Mouse (Mus musculus) thymus, adult 2 months (tissue): ENCODE measurements around the gene Dock8. TPM values are rescaled to one million over a fixed set of nuclear protein-coding genes. Genes with fewer than 3 reads are reported as not detected.

Experiments used
- DNase-seq: peaks from one replicate; pipeline ENCODE4 v3.0.0; 2021
- H3K27ac ChIP-seq: fragments of 200-500 bp; 2 replicates; pipeline ENCODE4 v1.5.1; 2012; ENCODE audit warnings: low read length, control low read depth; ENCODE audit not compliant: control insufficient read depth, insufficient read depth
- H3K27me3 ChIP-seq: fragments of 200-500 bp; 2 replicates; pipeline ENCODE4 v1.6.1; 2012; ENCODE audit warnings: mild to moderate bottlenecking, low read length, moderate library complexity, mixed read lengths; ENCODE audit not compliant: control insufficient read depth, insufficient read depth
- H3K36me3 ChIP-seq: fragments of 200-500 bp; 2 replicates; pipeline ENCODE4 v1.6.1; 2012; ENCODE audit warnings: mild to moderate bottlenecking, low read length, moderate library complexity; ENCODE audit not compliant: control insufficient read depth, insufficient read depth
- H3K4me1 ChIP-seq: fragments of 200-500 bp; replicated peaks from 2 replicates; pipeline ENCODE4 v1.6.1; 2012; ENCODE audit warnings: low read length; ENCODE audit not compliant: control insufficient read depth, insufficient read depth
- H3K4me3 ChIP-seq: fragments of 200-500 bp; 2 replicates; pipeline ENCODE4 v1.5.1; 2012; ENCODE audit warnings: mild to moderate bottlenecking, low read length, control low read depth, moderate library complexity; ENCODE audit not compliant: control insufficient read depth, insufficient read depth
- CTCF ChIP-seq: fragments of 200-500 bp; IDR thresholded peaks from 2 replicates; pipeline ENCODE4 v1.5.1; 2012; ENCODE audit warnings: mild to moderate bottlenecking, control low read depth, low read length, moderate library complexity, borderline replicate concordance; ENCODE audit not compliant: control insufficient read depth, poor library complexity, insufficient read depth; ENCODE audit errors: extremely low read depth
- POLR2A ChIP-seq: fragments of 200-500 bp; IDR thresholded peaks from 2 replicates; pipeline ENCODE4 v1.6.1; 2012; ENCODE audit warnings: mild to moderate bottlenecking, low read length, control low read depth, moderate library complexity; ENCODE audit not compliant: control insufficient read depth, poor library complexity, insufficient read depth; ENCODE audit errors: extremely low read depth
- WGBS: fragments of 180-500 bp; shearing (Covaris S2); methylation state at CpG from one replicate; pipeline ENCODE4 v1.1.7; 2018; 5-methylcytosine and 5-hydroxymethylcytosine counted together
- polyA plus RNA-seq: library from polyadenylated mRNA; depleted of rRNA; stranded (reverse); fragments of >200 nt; gene quantifications from 2 replicates; pipeline ENCODE4 v1.2.3, GENCODE M21; 2012

Dock8 gene
- polyA plus RNA-seq, 1 experiment = 87.3 TPM

DNA sequence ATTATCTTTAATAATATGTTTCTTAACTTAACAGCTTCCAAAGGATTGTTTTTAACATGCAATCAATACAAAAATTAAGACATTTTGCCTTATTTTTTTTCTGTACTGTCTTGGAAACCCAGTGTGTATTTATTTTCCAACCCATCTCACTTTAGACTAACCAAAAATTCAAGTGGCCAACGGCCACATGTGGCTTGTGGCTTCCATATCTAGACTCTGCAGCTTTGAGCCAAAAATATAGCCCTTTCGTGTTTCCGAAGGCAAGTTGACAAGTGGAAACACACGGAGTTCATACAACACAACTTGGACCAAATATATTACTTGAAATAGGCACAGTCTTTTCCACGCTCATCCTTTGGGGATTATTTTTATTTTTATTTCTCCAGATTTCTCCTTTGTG lies 773 bp upstream of the Dock8 start:
- no peak for TF ChIP-seq POLR2A
- no peak for TF ChIP-seq CTCF
- WGBS = 19% methylated on average over 5 of the region's 5 CpGs
- no peak for DNase-seq
- Histone ChIP-seq H3K27me3 (no peaks in the 10 kb centered on the region), H3K4me3 (no peak overlapping the region), H3K27ac (no peak overlapping the region), H3K36me3 (no peaks in the 10 kb centered on the region), H3K4me1 (peaks cover 10% of the 10 kb centered on the region)

DNA sequence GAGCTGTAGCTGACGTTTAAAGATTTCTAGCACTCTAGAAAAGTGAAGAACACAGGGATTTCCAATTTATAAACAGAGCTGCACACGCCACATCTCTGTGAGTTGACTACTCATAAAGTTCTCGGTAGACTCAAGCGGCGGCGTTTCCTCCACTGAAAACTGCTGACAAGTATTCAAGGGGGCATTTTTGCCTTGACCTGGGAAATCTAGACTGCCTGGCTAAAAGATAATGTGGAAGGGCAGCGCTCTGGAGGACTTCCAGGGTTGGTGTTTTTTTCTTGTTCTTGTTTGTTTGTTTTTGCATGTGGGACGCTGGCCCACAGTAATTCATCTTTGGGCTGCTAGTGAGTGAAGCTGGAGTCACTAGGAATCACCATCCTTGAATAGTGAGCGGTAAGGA lies 819 bp downstream of the Dock8 start:
- H3K4me3 ChIP-seq = no peak overlapping the region
- peaks cover 5% of the 10 kb centered on the region for H3K4me1 ChIP-seq
- H3K36me3 ChIP-seq = no peaks in the 10 kb centered on the region
- WGBS = 17% methylated on average over 9 of the region's 9 CpGs
- no peak for DNase-seq
- H3K27me3 ChIP-seq = no peaks in the 10 kb centered on the region
- H3K27ac ChIP-seq = no peak overlapping the region
- TF ChIP-seq POLR2A (no peak), CTCF (no peak)

DNA sequence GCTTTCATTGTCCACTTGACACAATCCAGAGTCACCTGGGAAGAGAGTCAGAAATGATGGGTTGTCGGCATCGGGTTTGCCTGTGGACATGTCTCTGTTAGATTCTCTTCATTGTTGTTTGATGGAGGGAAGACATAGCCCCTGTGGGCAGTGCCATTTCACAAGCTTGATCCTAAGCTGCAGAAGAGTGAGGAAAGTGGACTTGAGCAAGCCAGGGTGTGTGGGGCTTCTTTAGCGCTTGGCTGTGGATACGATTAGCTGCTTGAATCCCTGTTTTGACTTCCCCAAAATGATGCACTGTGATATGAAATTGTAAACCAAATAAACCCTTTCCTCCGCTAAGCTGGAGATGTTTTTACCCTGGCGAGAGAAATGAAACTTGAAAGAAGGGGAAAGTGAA lies 2.7 kb downstream of the Dock8 start:
- Histone ChIP-seq H3K36me3 (no peaks in the 10 kb centered on the region), H3K27me3 (no peaks in the 10 kb centered on the region), H3K4me3 (no peak overlapping the region), H3K4me1 (peaks cover 5% of the 10 kb centered on the region), H3K27ac (no peak overlapping the region)
- DNase-seq = no peak
- TF ChIP-seq CTCF = no peak
- TF ChIP-seq POLR2A = no peak
- WGBS = 65% methylated on average over 6 of the region's 6 CpGs

DNA sequence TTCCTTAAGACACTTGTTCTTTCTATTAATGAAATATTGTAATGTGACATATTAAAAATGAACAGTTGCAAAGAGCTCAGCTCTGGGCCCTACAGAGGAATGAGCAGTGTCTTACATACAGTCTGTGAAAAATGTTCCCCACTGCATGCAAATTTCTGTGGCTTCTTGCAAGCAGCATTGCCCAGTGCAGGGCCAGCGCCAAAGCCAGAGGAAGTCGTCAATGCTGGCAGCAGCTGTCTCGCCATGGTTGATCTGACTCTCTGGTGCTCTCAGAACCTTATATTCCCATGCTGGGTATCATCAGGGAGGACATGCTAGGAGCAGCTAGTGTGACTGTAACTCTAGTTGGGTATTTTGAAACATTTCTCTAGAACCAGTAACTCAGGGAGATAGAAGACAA lies 3.5 kb downstream of the Dock8 start:
- Histone ChIP-seq H3K27me3 (no peaks in the 10 kb centered on the region), H3K27ac (no peak overlapping the region), H3K4me3 (no peak overlapping the region), H3K36me3 (no peaks in the 10 kb centered on the region), H3K4me1 (peaks cover 5% of the 10 kb centered on the region)
- DNase-seq = no peak
- TF ChIP-seq CTCF = no peak
- no peak for TF ChIP-seq POLR2A
- 31% methylated on average over 3 of the region's 3 CpGs for WGBS

DNA sequence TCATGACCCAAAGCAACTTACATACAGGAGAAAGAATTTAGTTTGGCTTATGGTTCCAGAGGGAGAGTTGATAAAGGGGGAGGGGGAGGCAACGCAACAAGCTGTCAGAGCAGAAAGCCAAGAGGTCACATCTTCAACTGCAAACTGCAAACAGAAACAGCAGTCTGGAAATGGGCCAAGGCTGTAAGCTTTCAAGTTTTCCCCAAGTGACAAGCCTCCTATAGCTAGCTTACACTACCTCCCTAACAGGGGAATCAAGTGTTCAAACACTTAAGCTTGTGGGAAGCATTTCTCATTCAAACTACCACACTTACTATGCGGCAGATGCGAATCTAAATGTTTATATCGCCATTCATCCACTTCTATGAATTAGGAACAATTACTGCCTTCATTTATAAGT lies 4.5 kb downstream of the Dock8 start:
- H3K27me3 ChIP-seq = no peaks in the 10 kb centered on the region
- WGBS = 78% methylated on average over 4 of the region's 4 CpGs
- no peak overlapping the region for H3K27ac ChIP-seq
- H3K36me3 ChIP-seq = no peaks in the 10 kb centered on the region
- H3K4me3 ChIP-seq = no peak overlapping the region
- peaks cover 7% of the 10 kb centered on the region for H3K4me1 ChIP-seq
- TF ChIP-seq POLR2A (no peak), CTCF (no peak)
- DNase-seq = peak; percentile 41

DNA sequence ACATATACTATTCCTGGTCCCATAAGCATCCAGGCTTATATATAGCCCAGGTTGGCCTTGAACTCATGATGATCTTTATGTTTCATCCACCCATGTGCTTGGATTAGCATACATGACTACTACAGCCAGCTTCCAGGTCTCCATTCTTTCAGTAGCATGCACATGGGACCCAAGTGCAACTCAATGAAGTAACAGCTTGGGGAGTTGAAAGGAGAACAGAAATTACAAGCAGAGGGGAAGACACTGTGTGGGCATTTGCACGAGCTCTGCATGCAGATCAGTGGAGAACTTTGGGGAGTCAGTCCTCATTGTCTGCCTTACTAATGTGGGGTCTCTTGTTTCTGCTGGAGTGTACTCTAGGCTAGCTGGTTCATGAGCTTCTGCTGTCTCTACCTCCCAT lies 7.4 kb downstream of the Dock8 start:
- 90% methylated on average over 1 of the region's 1 CpGs for WGBS
- Histone ChIP-seq H3K27ac (no peak overlapping the region), H3K4me1 (0 out of 2 replicates have a peak, but pooled peaks cover 2% of the 10 kb centered on the region), H3K4me3 (no peak overlapping the region), H3K36me3 (no peaks in the 10 kb centered on the region), H3K27me3 (no peaks in the 10 kb centered on the region)
- no peak for DNase-seq
- TF ChIP-seq POLR2A = no peak
- TF ChIP-seq CTCF = no peak

DNA sequence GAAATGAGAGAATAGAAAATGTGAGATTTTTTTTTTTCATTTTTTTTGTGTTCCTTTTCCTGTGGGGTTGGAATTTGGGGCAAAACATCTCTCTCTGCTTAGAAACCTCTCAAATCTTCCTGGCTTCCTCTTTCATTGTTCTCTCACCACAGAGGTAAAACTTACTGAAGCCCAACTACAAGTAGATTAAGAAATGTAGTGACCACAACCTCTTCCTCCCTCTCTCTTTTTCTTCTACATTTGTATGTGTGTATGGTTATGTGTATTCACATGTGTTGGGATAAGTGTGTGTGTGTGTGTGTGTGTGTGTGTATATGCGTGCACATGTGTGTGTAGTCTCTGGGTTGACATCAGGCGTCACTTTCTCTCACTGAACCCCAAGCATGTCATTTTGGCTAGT lies 9.2 kb downstream of the Dock8 start:
- H3K4me1 ChIP-seq = 0 out of 2 replicates have a peak, but pooled peaks cover 2% of the 10 kb centered on the region
- no peak overlapping the region for H3K4me3 ChIP-seq
- 87% methylated on average over 2 of the region's 2 CpGs for WGBS
- no peak overlapping the region for H3K27ac ChIP-seq
- H3K27me3 ChIP-seq = no peaks in the 10 kb centered on the region
- no peak for DNase-seq
- H3K36me3 ChIP-seq = no peaks in the 10 kb centered on the region
- no peak for TF ChIP-seq CTCF
- TF ChIP-seq POLR2A = no peak
